Comparison of ENCODE assay signal across 29 mouse cellular contexts in the genomic region with DNA sequence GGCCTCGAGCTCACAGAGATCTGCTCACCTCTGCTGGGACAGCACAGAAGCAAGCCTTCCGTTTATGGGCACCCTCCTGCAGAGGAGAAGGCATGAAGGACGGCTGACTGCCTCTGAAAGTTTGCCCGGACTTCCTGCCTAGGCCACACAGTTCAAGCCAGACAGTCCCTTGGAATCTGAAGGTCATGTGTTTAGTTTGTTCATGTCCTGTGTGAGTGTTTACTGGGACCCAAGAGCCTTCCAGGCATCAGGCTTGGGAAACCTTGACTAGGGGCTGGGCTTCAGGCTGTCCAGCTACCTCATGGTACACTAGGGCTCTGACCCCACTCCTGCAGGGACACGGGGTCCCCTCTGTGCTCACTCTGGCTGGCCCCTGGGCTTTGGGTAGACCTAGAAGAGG. TPM values are rescaled to one million over a fixed set of nuclear protein-coding genes. Genes with fewer than 3 reads are reported as not detected.
DNase-seq lines count a peak whose midpoint lies in the region; TF ChIP-seq lines count a peak whose summit lies in the region.
"Had no signal": no experiment of that assay in that cellular context is flagged by ENCODE, and none has a peak within 500 bp of the region (broad histone marks: within the 10 kb centered on the region; RNA-seq: fewer than 3 reads in every experiment).

No protein-coding gene starts in this region.

- TF ChIP-seq POLR2A in liver, adult 2 months (IDR thresholded peaks at IDR 0.05; ENCODE audit: extremely low read depth, insufficient read depth, low read length) = no peak

- no peak overlapping the region for H3K9ac ChIP-seq in liver, adult 2 months (ENCODE audit: low read depth, low read length)
- H3K9ac ChIP-seq: forebrain, embryonic 15.5 days; hindbrain, embryonic 15.5 days; midbrain, embryonic 13.5 days had no signal

- H3K36me3 ChIP-seq in liver, adult 2 months (ENCODE audit: control insufficient read depth, insufficient read depth, low read length) = no peaks in the 10 kb centered on the region
- H3K36me3 ChIP-seq in limb, embryonic 10.5 days = no peaks in the 10 kb centered on the region
- H3K36me3 ChIP-seq: embryonic facial prominence, embryonic 10.5 days; forebrain, embryonic 15.5 days; hindbrain, embryonic 15.5 days; midbrain, embryonic 13.5 days had no signal

- H3K79me2 ChIP-seq in liver, adult 2 months (ENCODE audit: control insufficient read depth, insufficient read depth, low read length) = no peaks in the 10 kb centered on the region

- DNase-seq in adrenal gland, postnatal 10 days = peak; percentile 36
- no peak for DNase-seq in adrenal gland, adult 18-20 months (ENCODE audit: low spot score in 2 of 2)
- DNase-seq in liver, adult 2 months (ENCODE audit: extremely low read depth, low read depth, low spot score) = peak; percentile 19
- DNase-seq in liver = no peak
- no peak for DNase-seq in limb, embryonic 10.5 days (ENCODE audit: low spot score)
- peak; percentile 55 for DNase-seq in lung, postnatal 36 days
- no peak for DNase-seq in urinary bladder, postnatal 25 days (ENCODE audit: low spot score)
- DNase-seq: cerebellum, adult 9-10 months; gastrocnemius, postnatal 10 days; heart, adult 11 months; kidney, adult 9 months; layer of hippocampus, adult 9-11 months; thymus, adult 18-20 months; thymus, postnatal 4 days had no signal

- peaks cover 4% of the 10 kb centered on the region; the same call in 1 of the 2 replicates for H3K4me1 ChIP-seq in liver, adult 2 months (ENCODE audit: control insufficient read depth, insufficient read depth, low read length)
- H3K4me1 ChIP-seq in limb, embryonic 10.5 days = peaks cover 59% of the 10 kb centered on the region

- H3K27me3 ChIP-seq in liver, adult 2 months (ENCODE audit: control insufficient read depth, insufficient read depth, low read length) = no peaks in the 10 kb centered on the region
- H3K27me3 ChIP-seq in limb, embryonic 10.5 days (ENCODE audit: low read depth, poor library complexity, severe bottlenecking) = peaks cover 73% of the 10 kb centered on the region

- H3K9me3 ChIP-seq in limb, embryonic 10.5 days (replicated peaks) = no peaks in the 10 kb centered on the region
- H3K9me3 ChIP-seq: embryonic facial prominence, embryonic 10.5 days; forebrain, embryonic 15.5 days; hindbrain, embryonic 15.5 days; megakaryocyte, embryonic 14.5 days; midbrain, embryonic 13.5 days had no signal

- TF ChIP-seq CTCF in liver, adult 2 months (IDR thresholded peaks at IDR 0.05; ENCODE audit: low read depth, low read length) = no peak

- WGBS in liver, adult 2 months = 44% methylated on average over 5 of the region's 5 CpGs
- 53% methylated on average over 5 of the region's 5 CpGs for WGBS in limb, embryonic 10.5 days

- H3K4me3 ChIP-seq in liver, adult 2 months (ENCODE audit: insufficient read depth, low read depth, low read length) = no peak overlapping the region
- H3K4me3 ChIP-seq in limb, embryonic 10.5 days = no peak overlapping the region
- H3K4me3 ChIP-seq: embryonic facial prominence, embryonic 10.5 days; forebrain, embryonic 15.5 days; hindbrain, embryonic 15.5 days; megakaryocyte, embryonic 14.5 days; midbrain, embryonic 13.5 days had no signal

- peak overlapping the region; percentile 40; the same call in 1 of the 2 replicates for H3K27ac ChIP-seq in liver, adult 2 months (replicated peaks; ENCODE audit: insufficient read depth, low read depth, low read length)
- 0 out of 2 replicates have a peak overlapping the region, but pooled peaks have one; percentile 8 for H3K27ac ChIP-seq in limb, embryonic 10.5 days
- H3K27ac ChIP-seq: embryonic facial prominence, embryonic 10.5 days; forebrain, embryonic 15.5 days; hindbrain, embryonic 15.5 days; midbrain, embryonic 13.5 days had no signal

RNA-seq across cellular contexts. Expression of gene Tha1, which starts 12.7 kb away (rescaled TPM):
- 10 to 100 TPM in 1 of 2 experiments, 1 to 10 TPM in 1; 9.5 to 17.3 TPM for total RNA-seq in adrenal gland, postnatal 10 days (2021)
- 10 to 100 TPM in 1 of 2 experiments, 1 to 10 TPM in 1; 9.4 to 13.0 TPM for total RNA-seq in adrenal gland, adult 18-20 months (2021)
- 6.1 and 7.4 TPM in 2 replicates for total RNA-seq in liver, adult 2 months (2014; rRNA removed)
- polyA plus RNA-seq in liver, adult 2 months (2012; rRNA removed) = 10.0 and 11.4 TPM in 2 replicates
- polyA plus RNA-seq in limb, embryonic 10.5 days (2016; fragmentation: Nextera tagmentation; extraction: Ambion mirVana) = 2.4 and 3.3 TPM in 2 replicates

RNA-seq across cellular contexts. Expression of gene Tmem235, which starts 25.4 kb away (rescaled TPM):
- not detected for total RNA-seq in adrenal gland, postnatal 10 days (2021)
- not detected for total RNA-seq in adrenal gland, adult 18-20 months (2021)
- total RNA-seq in liver, adult 2 months (2014; rRNA removed) = not detected in 2 replicates
- polyA plus RNA-seq in liver, adult 2 months (2012; rRNA removed) = not detected in 2 replicates
- polyA plus RNA-seq in limb, embryonic 10.5 days (2016; fragmentation: Nextera tagmentation; extraction: Ambion mirVana) = not detected in 2 replicates
- total RNA-seq: adrenal gland, postnatal 36 days; gastrocnemius, postnatal 10 days; heart, postnatal 25 days; left cerebral cortex, adult 18-20 months; monocyte, adult 5-6 weeks; neutrophil, adult 5-6 weeks had no signal
- polyA plus RNA-seq: embryonic facial prominence, embryonic 10.5 days; forebrain, embryonic 15.5 days; heart, embryonic 14.5 days; hindbrain, embryonic 15.5 days; intestine, embryonic 14.5 days; limb, embryonic 14.5 days; lung, embryonic 16.5 days; midbrain, embryonic 13.5 days; stomach, embryonic 16.5 days had no signal

RNA-seq across cellular contexts. Expression of gene Birc5, which starts 36.9 kb away (rescaled TPM):
- total RNA-seq in adrenal gland, postnatal 10 days (2021) = 10 to 100 TPM; 23.3 to 28.0 TPM
- 1 to 10 TPM in 1 of 2 experiments, under 1 TPM in 1; 0.61 to 1.2 TPM for total RNA-seq in adrenal gland, adult 18-20 months (2021)
- 0.65 and 2.0 TPM in 2 replicates for total RNA-seq in liver, adult 2 months (2014; rRNA removed)
- 0.82 and 0.92 TPM in 2 replicates for polyA plus RNA-seq in liver, adult 2 months (2012; rRNA removed)
- 395 and 434 TPM in 2 replicates for polyA plus RNA-seq in limb, embryonic 10.5 days (2016; fragmentation: Nextera tagmentation; extraction: Ambion mirVana)

Comparison
In these comparisons a context has a peak if more than half of its experiments do, and no peak if none do; other contexts are left out.
1. DNase-seq: peak in adrenal gland, postnatal 10 days (single experiment), liver, adult 2 months (single experiment) and lung, postnatal 36 days (single experiment); none in adrenal gland, adult 18-20 months (0 of 2), liver (single experiment), limb, embryonic 10.5 days (single experiment) and urinary bladder, postnatal 25 days (single experiment).